Mouse (Mus musculus) left cerebral cortex, postnatal 4 days (tissue): ENCODE results near the gene Slc9a8. TPM values are rescaled to one million over a fixed set of nuclear protein-coding genes. Genes with fewer than 3 reads are reported as not detected.
A peak's percentile ranks its signal among the peaks of the same experiment; 100 is the strongest.

Source experiments
- DNase-seq: peaks from one replicate; pipeline ENCODE4 v3.0.0-alpha.2; 2022
- intact Hi-C: fragments of 180-260 bp; cut with DNase I; formaldehyde crosslinking; loops from one replicate; pipeline ENCODE4 v1.15.1; 2025
- total RNA-seq, 2 experiments: library from RNA; stranded (reverse); gene quantifications; 2 replicates each; pipeline ENCODE4 v1.2.3; 2021

Slc9a8 gene
- total RNA-seq, 2 experiments from 2014 or later, result 33.9 to 42.1 TPM

DNA sequence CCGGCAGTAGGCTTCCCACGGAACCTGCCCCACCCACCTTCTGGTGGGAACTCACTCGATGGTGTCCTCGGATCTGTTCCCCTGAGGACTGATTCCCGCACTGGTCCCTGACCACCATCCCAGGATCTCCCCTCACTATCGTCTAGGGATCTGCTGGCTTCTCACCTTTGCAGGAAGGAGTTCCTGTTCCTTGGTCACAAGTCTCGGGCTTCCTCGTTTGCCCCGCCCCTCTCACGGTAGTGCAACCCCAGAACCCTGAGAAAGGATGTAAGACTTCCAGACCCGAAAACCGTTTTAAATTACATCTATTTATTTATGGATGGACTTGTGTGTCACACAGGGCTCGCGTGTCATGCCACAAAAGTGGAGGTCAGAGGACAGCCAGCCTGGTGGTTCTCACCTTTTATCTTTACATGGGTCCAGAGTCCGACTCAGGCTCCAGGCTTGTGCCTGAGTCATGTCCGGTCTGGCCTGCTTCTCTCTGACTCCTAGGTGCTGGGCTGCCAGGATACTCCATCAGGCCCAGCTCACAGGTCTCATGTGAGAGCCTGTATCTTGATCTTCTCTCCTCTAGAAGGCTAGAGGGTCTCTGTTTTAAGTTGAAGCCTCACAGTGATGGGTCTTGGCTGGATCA is 14.1 kb upstream of the Slc9a8 start:
- DNase-seq, result no peak
- intact Hi-C loops, result no loop called here

DNA sequence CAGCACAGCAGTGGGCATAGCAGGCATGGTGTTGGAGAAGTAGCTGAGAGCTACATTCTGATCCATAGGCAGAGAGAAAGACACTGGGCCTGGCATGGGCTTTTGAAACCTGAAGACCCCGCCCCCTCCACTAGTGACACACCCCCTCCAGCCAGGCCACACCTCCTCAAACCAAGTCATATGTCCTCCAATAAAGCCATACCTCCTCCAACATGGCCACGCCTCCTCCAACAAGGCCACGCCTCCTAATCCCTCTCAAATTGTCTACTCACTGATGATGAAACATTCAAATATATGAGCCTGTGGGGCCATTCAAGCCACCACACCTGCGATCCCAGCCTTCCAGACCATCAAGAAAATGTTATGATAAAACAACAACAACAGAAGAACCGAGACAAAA is 7.1 kb upstream of the Slc9a8 start:
- intact Hi-C loops, result no loop called here
- DNase-seq, result no peak

DNA sequence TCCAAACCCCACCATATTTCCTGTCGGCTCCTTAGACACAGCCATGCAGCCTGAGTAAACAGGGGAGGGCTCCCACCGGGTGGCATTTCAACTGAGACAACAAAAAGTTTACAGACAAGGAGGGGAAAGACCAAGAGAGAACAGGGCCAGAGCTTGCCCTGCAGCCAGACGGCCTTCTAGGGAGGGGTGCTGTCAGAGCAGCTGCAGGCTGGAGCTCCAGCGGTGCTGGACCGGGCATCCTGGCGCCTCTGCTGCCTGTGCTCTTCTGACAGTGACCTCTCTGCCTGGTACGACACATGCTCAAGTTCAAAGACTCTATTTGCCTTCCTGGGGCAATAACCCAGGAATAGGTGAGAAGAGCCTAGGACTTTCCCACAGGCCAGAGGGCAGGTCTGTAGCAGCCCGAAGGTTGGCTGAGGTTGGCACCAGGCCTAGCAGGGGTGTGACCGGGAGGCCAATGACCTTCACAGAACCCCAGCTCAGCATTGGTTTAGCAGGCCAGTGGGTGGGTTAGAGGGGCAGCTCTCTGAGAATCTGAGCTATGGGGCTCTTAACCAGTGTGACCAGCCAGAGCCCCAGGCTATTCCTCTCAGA is 5.4 kb upstream of the Slc9a8 start:
- intact Hi-C loops, result loop anchor here (5.0 kb wide), 2 partner anchors 134 to 194 kb away; no protein-coding TSS in a partner anchor
- DNase-seq, result no peak

DNA sequence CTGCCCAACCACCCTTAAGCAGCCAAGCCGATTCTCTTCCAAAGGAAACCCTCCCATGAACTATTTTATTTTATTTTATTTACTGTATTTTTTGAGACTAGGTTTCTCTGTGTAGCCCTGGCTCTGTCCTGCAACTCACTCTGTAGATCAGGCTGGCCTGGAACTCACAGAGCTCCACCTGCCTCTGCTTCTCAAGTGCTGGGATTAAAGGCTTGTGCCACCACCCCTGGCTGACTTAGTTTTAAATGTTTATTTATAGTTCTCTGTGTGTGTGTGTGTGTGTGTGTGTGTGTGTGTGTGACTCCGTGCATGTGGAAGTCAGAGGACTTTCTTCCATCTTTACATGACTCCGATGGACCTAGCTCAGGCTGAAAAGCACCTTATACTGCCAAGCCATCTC is 4.5 kb upstream of the Slc9a8 start:
- intact Hi-C loops, result loop anchor here (5.0 kb wide), 2 partner anchors 135 to 195 kb away; no protein-coding TSS in a partner anchor

DNA sequence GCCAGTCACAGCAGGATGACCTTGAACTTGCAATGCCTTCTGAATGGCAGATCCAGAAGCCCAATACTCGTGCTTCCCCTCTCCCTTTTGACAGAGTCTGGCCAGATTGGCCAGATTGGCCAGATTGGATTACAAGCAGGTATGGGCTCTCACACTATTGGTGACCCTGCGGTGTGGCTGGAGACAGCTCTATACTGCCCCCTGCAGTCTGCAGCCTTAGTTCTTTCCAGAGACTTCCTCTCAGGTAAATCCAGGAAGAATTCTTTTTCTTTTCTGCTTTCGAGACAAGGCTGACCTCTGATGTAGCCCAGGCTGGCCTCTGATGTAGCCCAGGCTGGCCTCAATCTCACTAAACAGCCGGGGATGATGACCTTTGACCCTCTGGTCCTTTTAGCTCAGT is 3.8 kb upstream of the Slc9a8 start:
- peak; percentile 81 for DNase-seq
- intact Hi-C loops, result loop anchor here (5.0 kb wide), 2 partner anchors 135 to 195 kb away; no protein-coding TSS in a partner anchor

More for the DNA sequence above, 4.5 kb upstream of the Slc9a8 start:
- DNase-seq, result no peak

DNA sequence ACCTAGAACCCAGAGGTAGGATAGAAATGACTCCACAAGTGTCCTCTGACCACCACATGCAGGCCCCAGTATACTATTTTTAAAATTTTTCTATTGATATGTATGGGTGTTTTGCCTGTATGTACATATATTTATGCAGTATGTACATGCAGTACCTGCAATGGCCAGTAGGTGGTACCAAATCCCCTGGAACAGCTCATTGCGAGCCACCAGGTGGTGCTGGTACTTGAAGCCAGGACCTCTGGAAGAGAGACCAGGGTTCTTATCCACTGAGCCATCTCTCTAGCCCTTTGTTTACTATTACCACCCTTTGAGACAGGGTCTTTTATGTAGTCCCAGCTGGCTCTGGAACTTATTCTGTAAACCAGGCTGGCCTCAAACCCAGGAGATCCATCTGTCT is 2.3 kb upstream of the Slc9a8 start:
- peak; percentile 75 for DNase-seq
- intact Hi-C loops, result loop anchor here (5.0 kb wide), 2 partner anchors 137 to 197 kb away; no protein-coding TSS in a partner anchor

DNA sequence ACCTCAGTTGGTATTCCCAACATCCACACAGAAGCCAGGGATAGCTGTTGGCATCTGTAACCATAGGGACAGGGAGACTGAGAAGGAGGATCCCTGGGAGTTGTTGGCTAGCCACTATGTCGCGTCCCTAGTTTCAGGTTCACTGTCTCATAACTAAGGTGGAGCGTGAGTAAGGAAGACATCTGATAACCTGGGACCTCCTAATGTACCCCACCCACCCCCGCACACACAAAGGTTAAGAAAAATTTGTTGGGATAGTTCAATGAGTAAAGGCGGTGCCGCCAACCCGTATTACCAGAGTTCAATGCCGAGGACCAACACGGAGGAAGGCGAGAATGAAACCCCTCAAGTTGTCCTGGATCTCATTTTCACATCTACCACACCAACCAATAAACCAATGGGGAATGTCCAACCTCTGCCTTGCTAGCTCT is 686 bp upstream of the Slc9a8 start:
- intact Hi-C loops, result no loop called here
- DNase-seq, result no peak

DNA sequence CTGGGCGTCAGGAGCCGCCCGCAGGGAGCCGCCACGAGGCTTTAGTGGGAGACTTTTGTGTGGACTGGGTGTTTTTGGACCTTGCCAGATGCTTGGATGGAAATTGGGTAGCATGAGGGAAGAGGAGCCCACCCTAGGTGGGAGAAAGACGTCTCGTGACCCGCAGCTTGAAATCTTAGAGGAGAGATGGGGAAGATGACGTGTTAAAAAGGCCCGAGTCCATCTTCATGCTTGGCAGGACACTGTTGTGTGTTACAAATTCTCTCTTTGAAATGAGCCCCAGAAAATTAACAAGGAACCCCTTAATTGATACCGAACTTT is 598 bp downstream of the Slc9a8 start:
- DNase-seq, result no peak
- intact Hi-C loops, result no loop called here

DNA sequence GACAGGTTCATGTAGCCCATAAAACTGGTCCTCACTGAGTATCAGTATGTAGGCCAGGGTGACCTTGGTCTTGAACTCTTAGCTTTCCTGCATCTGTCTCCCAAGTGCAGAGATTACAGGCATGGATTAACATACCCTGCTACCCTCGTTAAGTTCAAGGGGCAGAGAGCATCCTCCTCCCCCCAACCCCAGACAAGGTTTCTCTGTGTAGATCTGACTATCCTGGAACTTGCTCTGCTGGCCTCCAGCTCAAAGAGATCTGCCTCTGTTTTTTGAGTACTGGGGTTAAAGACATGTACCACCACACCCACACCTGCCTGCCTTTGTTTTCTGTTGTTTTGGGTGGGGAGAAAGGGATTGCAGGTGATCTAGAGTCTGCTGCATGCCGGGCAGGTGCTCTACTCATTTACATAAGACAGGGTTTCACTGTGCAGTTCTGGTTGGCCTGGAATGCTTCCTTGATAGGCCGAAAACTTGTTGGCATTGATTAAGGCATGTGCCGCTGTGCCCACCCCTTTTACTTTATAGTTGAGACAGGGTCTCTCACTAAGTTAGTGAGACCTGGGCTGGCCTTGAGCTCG is 1.6 kb downstream of the Slc9a8 start:
- DNase-seq, result no peak
- intact Hi-C loops, result no loop called here

DNA sequence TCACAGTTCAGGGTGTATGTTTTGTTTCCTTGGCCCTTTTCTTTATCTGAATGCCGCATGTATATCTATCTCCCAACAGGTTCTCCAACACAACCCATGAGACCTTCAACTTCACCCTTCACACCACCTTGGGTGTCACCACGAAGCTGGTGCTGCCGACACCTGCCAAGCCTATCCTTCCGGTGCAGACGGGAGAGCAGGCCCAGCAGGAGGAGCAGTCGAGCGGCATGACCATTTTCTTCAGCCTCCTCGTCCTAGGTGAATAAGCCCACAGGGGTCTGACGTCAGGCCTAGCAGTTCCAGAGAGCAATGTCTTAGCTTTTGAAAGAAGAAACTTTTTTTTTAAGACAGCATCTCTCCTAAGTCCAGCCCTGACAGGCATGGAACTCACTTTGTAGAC is 2.5 kb downstream of the Slc9a8 start:
- no peak for DNase-seq
- intact Hi-C loops, result no loop called here

DNA sequence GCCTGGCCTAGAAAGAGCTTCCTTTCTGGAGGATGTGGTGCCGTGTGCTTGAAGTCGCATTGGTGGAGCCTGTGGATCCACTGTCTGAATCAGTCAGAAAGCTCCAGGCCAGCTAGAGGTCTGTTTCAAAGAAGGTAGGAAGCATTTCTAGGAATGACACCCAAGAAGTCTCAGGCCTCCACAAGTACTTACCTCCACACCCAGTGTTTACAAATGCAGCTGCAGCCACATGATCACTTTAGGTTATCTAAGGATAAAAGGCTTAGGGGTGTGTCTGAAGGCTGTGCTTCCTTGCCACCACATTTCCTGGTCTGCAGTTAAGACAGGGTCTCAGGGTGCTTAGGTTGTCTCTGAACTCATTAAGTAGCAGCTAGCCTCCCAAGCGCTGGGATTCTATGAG is 3.0 kb downstream of the Slc9a8 start:
- intact Hi-C loops, result no loop called here
- DNase-seq, result no peak

DNA sequence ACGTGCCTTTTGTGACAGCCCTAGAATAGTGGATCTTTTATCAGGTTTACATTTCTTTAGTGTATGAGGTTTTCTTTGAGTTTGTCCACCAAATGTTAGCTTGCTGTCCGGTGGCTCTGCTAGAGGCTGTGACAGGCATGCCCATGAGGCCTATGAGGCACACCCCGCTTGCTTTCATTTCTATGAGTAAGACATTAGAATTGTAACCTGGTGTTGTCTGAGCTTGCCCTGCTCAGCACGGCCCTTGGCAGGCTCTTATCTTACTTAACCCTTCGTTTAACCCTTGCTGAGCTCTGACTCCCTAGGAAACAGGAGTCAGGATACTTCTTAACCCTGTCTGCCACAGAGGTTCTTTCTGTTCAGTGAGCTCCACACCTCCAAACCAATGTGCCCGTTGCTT is 3.9 kb downstream of the Slc9a8 start:
- intact Hi-C loops, result no loop called here
- no peak for DNase-seq

DNA sequence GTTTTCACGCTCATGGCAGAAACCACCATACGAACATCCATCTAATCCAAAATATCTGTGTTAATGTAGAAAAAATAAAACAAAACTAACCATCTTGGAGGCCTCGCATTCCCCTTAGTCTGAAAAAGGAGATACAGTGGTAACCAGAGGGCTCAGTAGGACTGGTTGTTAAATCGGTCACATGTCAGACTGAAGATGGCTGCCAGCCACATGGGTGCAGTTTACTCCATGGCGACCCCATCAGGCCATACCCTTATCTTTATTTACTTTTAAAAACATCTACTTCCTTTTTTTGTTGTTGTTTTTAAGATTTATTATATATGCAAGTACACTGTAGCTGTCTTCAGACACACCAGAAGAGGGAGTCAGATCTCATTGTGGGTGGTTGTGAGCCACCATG is 8.1 kb downstream of the Slc9a8 start:
- DNase-seq, result no peak
- intact Hi-C loops, result no loop called here

DNA sequence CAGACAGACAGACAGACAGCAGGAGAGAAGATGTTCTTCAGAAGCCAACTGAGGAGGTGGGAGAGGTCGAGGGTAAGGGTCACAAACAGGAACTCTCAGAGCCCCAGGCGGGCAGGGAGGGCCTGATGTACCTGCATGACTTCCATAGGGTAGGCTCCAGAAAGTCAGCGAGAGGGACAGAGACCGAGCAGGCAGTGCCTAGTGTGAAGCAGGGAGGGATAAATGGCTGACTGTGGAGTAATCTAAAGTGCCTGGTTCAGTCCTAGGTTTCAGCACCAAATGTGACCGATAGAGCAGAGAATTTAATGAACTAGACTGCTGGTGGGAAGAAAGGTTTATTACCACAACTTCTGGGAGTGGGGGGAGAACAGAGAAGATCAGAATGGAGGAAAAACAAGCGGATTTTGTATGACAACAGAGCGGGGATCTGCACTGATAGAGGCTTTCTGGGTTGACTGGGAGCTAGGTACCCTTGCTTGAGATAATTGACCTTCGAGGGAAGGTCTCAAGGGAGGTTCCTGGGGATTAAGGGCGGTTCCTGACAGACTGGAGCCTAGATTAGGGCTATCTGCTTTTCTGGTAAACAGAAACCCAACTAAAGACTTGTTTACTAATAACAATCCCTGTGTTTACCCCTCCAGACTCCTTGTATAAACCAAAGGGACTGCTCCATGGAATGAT is 9.4 kb downstream of the Slc9a8 start:
- no peak for DNase-seq
- intact Hi-C loops, result no loop called here

DNA sequence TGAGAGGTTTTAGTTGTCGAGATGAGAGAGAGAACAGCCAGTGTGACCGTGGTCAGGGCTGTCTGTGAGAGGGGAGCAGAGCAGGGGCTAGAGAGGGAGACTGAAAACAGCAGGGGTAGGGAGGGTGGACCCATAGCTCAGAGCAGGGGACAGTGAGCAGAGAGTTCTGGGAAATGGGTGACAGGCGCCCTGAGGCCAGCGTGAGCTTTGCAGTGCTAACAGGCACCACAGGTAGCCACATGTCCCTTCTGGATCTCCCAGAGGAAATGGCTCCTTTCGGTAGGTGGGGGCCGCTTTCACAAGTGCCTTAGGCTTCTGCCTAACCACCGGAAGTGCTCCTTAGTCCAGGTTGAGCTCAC is 9.9 kb downstream of the Slc9a8 start:
- intact Hi-C loops, result no loop called here
- DNase-seq, result no peak

DNA sequence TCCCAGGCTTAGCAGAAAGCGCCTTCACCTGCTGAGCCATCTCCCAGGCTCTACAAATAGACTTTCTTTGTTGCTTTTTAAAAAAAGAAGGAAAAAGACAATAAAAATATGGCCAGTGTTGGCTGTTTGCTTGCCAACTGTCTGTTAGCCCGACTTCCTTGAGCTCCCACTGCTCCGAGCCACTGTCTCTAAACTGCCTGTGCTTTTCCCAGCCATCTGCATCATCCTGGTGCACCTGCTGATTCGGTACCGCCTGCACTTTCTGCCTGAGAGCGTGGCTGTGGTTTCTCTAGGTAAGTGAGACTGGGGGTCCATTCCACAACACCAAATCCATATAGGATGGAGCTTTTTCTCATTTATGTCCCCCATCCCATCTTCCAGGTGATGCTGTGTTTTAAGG is 13.1 kb downstream of the Slc9a8 start:
- no peak for DNase-seq
- intact Hi-C loops, result no loop called here

DNA sequence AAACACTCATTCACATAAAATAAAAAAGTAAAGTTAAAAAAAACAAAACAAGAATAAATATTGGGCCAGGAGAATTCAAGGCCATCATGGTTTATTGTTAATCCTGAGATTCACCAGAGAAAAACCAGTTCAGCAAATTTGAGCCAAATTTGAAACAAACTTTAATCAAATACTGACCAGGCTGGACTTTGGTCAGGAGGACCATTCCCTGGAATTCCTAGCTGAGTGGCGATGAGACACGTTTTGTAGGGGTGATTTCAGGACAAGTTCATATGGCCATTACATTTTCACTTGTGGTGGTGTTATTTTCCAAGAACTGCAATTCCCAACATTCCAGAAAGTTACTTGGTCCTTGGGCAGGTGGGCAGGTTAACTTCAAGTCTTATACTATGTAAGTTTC is 14.1 kb downstream of the Slc9a8 start:
- intact Hi-C loops, result no loop called here
- DNase-seq, result no peak

DNA sequence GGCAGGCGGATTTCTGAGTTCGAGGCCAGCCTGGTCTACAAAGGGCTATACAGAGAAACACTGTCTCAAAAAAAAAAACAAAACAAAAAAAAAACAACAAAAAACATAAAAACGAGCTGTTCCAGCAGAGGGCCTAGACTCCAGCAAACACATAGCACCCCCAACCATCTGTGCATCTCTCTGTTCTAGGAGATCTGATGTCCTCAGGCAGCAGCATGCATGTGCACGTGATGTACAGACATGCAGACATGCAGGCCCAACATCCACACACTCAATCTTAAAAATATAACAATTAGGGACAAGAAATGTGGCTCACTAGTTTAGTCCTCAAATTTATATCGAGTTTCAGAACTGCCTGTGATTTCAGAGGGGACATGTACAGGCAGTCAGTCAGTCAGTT is 14.9 kb downstream of the Slc9a8 start:
- intact Hi-C loops, result no loop called here
- DNase-seq, result no peak

DNA sequence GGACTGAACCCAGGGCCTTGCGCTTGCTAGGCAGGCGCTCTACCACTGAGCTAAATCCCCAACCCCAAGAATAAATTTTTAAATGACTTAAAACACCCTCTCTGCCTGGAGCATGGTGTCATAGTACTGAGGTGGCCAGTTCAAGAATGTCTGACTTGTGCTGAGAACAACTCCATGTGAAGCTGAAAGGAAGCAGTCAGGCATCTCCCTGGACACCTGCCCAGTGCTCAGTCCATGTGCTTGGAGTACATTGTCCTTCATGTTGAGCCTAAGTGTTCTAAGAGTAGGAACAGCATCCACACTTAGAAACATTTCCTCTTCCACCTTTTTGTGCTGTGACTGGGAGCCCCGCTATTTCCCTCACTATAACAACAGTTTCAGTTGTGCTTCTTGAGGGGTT is 17.9 kb downstream of the Slc9a8 start:
- no peak for DNase-seq
- intact Hi-C loops, result no loop called here

DNA sequence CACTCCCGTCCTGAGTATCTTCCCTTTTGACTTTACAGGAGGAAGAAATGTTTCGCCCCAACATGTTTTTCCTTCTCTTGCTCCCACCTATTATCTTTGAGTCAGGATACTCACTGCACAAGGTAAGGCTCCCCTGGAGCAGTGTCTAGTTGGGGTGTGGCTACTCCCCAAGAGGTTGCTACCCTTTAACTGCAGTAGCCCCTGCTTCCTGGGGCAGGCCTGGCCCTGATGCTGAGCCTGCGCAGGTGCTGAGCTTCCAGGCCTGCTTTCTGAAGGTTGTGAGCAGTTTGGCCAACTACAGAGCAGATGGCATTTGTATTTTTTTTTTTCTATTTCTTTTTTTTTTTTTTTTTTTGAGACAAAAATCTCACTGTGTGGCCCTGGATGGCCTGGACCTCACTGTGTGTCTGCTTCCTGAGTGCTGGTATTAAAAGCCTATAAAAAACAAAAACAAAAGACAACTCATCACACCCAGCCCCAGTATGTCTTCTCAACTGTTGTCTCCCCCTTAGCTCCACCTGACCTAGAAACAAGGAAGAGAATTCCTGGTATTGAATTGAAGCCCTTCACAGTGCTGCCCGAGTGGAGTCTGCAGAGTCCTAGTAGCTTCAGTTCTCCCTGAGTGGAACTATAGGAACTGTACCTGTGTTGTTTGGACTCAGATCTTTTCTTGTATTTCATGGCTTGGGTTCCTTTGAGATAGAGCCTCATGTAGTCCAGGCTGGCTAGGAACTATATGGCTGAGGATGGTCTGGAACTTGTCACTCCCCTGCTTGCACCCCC is 22.1 kb downstream of the Slc9a8 start:
- intact Hi-C loops, result no loop called here
- no peak for DNase-seq
